Mouse (Mus musculus) MEL-GATA-1-ER (cell line): ENCODE data around the gene Pkm.

Source experiments
- DNase-seq: peaks from one replicate; pipeline ENCODE4 v3.0.0-alpha.2; 2012; ENCODE audit warnings: low read depth; ENCODE audit errors: extremely low read depth

The Pkm gene

DNA sequence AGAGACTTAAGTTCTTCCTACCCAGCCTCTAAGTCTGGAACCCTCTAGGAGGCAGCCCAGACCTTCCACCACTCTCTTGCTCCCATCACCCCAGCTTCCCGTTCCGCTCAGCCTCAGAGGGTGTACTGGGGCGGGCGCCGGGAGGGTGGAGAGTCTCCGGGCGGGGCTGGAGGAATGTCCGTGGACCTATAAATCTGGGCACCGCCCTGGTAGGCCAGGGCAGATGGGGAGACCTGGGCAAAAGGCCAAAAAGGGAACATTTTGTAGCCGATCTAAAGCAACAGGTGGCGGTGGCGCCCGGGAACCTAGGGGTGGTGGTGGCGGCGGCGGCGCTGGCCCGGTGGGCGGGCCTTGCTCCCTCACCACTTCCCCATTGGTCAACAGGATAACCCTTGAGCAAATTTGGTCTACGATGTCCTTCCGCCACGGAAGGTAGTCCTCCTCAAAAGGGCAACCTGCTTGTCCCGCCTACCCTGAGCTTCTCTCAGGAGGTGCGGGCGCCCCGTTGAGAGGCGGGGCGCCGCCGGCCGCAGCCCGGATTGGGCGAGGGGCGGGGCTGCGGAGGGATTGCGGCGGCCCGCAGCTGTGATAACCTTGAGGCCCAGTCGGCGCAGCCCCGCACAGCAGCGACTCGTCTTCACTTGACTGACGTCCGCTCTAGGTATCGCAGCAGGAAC lies at the start of gene Pkm:
Gene Pkm, plus strand, starts transcription at position 411 of the 677 bp plus-strand sequence.
- peak; percentile 99 for DNase-seq

DNA sequence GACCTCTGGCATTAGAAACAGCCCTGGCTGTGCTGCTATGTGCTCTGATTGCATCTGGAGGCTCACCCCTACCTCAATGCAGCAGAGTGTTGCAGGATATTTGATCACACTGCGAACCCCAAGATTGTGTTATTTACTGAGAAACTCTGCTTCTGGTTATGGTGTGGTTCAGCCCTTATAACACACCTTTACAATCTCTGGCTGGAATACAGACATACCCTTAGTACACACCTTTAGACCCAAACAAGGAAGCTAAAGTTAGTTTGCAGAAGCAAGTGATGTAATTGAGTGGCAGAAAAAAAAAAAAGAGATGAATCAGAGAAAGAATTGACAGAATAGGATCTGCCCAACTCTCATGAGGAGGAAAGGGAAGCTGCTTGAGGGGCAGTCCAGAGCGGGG lies 45.2 kb upstream of the Pkm start:
- no peak for DNase-seq

DNA sequence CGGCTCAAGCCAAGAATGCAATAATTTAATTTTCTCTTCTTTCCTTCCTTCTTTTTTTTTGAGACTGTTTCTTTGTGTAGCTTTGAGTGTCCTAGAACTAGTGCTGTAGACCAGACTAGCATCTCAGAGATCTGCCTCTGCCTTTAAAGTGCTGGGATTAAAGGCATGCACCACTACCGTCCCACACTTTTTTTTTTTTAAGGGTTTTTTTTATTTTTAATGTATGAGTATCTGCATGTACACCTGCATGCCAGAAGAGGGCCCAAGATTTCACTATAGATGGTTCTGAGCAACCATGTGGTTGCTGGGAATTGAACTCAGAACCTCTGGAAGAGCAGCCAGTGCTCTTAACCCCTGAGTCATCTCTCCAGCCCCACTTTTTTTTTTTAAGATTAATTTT lies 40.4 kb upstream of the Pkm start:
- DNase-seq, result no peak

DNA sequence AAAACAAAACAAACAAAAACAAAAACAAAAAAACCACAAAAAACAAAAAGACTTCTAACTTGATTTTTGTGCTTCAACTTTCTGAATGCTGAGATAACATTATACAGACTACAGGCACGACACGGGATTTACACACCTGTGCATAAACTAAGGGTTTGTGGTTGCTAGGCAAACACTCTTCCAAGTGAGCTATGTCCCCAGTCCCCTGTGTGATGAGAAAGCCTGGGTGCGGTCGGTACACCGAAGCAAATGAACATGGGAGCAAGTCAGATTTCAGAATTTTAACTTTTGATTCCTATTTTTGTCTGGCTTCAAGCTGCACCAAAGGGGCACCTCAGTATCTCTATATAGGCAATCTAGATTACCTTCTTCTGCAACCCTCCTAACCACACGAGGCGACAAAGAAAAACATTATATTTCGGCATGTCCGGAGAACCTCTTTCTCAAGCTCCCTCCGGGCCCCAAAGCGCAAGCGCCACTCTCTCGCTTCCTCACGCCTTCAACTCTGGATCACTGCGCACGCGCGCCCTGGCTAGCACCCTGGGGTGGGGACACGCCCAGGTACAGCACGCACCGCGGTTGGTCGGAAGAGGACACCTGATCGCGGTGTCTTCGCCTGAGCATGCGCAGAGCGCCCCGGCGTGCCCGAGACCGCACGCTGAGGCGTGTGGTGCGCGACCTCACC lies 39.4 kb upstream of the Pkm start, which contains the start of gene Parp6:
Gene Parp6, plus strand, starts transcription at position 663 of the 685 bp plus-strand sequence.
- DNase-seq, result peak; percentile 96

DNA sequence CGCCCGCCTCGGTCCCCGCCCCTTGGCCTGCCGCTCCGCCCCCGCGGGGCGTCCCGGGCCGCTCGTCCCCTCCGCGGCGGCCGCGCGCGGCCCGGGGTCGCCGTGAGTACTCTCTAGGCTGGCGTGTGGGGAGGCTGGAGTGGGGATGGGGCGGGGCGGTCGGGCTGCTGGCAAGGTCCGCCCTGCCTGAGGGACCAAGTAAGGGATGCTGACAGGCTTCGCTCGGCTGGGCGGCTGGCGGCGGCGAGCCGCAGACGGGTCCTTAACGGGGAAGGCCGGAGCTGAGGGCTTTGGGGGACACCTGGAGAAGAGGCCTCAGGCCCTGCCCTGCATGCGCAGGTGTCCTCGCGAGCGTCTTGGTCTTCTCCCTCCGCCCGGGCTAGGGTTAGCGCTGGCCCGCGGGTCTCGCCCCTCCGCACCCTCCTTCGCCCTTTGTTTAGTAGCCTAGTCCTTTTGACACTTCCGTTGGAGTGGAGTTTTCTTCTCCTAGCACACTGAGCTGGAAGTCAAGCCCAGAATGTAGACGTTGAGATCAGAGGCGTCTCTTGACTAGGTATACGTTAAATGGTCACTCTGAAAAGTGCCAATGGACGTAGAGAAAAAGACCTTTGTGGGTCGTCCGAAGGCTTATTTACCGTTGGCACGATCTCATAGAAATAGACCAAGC lies 38.7 kb upstream of the Pkm start:
- DNase-seq, result peak; percentile 33

DNA sequence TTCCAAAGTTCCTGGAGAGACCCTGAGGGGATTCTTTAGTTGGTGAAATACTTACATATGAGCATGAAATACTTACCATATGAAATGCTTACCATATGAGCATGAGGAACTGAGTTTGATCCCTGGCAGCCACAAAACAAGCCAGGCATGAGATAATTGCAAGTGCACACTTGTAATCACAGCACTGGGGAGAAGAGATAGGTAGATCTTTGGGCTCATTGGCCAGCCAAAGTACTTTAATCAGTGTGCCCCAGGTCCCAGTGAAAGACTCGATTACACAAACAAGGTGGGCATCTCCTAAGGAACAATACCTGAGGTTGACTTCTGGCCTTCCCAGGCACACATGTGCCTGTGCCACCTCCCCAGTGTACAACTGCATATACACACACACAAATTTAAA lies 17.8 kb upstream of the Pkm start:
- DNase-seq, result no peak

DNA sequence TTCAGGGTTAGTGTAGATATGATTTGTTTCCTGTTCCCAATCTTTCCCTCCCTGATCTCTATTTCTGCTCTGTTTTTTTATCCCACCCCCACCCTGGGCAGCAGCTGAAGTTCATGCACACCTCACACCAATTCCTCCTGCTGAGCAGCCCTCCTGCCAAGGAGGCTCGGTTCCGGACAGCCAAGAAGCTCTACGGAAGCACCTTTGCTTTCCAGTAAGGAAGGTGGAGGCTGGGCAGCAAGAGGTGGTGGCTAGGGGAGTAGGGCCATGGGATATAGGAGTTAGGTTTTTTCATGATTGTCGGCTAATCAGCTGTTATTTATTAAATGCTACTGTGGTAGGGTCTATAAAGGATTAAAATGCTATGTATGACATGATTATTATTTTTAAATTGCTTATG lies 16.2 kb upstream of the Pkm start:
- DNase-seq, result no peak

DNA sequence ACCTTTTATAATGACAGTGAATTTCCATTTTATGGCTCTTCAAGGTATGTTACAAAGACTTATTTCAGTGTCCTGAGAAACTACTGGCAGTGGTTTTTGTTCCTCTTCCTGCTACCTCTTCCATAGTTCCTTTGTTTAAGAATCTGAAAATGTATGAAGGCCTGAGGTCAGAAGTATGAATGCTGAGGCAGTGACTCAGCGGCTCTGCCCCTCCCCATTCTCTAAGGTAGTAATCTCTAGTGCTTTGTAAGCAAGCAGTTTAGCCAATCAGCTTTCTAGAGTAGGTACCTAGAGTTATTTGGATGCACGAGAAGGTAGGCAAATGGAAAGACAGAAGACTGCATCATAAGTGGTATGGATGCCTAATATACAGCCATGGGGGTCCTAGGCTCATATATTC lies 14.8 kb upstream of the Pkm start:
- no peak for DNase-seq

DNA sequence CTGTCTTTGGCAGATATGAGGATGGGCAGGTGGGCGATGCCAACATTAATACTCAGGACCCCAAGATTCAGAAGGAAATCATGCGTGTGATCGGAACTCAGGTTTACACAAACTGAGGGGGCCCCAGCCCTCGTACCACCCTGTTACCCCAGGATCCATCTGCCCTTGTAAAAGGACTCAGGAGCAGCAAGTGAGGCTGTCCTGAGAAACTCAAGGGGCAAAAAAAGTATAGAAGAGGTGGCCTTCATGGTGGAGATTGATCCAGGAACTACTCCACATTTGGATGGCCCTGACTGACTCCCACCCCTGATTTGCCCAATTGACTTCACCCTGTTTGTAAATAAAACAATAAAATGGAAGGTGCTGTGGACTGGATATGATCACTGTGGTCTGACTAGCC lies 6.3 kb upstream of the Pkm start:
- DNase-seq, result no peak

DNA sequence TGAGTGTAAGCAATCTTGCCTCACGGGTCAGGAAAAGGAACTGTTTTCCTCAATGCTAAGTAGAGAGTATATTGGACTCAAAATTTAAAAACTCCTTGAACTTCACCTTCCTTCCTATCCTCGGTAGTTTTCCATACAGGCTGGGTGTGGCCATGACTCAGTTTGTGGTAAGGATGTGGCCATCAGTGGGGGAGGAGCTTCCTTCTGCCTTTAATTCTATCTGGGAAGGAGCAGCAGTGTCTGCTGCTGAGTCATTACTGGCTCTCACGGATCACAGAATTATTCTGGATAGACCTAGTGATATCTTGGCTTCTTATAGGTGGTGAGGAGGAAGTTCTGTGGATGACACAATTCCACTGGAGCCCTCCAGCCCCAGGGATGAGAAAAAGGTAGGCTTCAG lies 2.8 kb upstream of the Pkm start:
- peak; percentile 89 for DNase-seq

DNA sequence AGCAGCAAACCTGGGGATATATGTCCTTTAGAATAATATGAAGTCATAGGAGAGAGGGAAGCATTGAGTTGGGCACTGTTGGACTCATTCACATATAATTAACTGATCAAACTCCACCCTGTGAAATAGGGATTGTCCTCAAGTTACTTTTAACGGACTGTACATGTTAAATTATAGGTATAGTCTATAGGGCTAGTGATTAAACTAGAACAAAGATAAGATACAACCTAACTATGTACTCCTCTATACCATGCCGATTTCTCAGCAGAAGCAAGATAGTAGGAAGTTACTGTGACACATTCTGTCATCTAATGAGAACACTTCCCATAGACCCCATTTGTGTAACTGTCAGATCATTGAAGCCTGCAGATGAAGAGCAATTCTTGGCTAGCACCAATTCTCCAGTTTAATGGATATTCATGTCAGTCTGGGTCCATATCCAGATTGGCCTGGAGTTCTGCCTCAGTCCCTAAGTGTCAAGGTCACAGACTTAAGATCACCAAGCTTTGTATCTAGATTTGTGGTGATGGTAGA lies 1.7 kb upstream of the Pkm start:
- DNase-seq, result no peak

DNA sequence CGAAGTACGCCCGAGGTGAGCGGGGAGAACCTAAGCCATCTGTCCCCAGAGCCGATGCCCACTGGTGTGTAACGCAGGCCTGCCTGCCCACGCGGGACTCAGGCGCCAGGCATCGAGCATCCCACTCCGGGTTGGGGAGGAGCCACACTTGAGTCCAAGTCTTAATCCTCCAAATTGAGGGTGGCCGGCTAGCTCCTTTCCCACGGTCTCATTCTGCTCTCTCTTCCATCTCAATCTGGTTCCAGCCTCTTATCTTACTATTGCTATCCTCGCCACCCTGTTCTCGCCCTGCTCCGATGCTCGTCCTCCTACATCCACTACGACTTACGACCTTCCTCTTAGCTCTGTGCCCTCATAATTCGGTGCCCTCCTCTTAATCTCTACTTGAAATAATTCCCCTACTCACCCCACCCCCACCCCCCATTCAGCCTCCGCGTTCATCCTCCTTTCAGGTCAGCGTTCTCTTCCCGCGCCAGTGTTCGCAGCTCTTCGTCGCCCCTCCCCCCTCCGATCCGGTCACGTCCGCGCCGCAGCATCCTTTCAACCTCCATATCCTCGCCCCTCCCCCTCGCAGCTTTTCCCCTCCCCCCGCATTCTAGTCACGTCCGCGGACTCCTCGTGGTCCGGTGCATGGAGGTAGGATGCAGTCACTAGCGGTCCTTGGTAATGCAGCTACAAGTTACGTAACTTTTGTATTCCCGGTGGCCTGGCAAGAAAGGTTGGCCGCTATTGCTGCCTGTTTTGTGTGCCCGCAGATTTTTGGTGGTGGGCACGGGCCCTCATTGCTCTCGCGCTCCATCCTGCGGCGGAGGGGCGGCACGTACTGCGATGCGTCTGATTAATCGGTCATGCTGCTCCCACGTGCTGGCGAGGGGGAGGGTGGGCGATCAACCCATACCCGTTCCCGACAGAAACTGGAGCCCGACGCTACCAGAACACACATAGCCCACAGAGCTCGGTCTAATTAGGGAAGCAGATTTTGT lies 758 bp downstream of the Pkm start:
- DNase-seq, result peak; percentile 62

DNA sequence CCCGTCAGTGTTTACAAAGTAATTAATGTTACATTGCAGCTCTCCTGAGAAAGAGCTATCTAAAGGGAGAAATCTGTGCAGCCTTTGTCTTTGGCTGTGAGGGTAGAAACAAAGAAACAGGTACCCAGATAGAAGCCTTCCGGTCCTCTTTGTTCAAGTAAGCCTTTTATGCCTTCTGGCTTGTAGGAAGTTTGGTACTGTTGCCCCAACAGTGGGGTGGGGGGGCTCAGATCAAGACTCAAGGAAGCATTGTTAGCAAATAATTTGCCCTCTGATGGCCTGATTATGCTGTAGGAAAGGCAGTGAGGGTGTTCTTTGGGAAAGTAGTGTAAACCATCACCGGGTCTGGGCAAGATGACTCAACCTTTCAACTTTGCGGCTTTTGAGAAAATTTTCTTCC lies 2.0 kb downstream of the Pkm start:
- no peak for DNase-seq

DNA sequence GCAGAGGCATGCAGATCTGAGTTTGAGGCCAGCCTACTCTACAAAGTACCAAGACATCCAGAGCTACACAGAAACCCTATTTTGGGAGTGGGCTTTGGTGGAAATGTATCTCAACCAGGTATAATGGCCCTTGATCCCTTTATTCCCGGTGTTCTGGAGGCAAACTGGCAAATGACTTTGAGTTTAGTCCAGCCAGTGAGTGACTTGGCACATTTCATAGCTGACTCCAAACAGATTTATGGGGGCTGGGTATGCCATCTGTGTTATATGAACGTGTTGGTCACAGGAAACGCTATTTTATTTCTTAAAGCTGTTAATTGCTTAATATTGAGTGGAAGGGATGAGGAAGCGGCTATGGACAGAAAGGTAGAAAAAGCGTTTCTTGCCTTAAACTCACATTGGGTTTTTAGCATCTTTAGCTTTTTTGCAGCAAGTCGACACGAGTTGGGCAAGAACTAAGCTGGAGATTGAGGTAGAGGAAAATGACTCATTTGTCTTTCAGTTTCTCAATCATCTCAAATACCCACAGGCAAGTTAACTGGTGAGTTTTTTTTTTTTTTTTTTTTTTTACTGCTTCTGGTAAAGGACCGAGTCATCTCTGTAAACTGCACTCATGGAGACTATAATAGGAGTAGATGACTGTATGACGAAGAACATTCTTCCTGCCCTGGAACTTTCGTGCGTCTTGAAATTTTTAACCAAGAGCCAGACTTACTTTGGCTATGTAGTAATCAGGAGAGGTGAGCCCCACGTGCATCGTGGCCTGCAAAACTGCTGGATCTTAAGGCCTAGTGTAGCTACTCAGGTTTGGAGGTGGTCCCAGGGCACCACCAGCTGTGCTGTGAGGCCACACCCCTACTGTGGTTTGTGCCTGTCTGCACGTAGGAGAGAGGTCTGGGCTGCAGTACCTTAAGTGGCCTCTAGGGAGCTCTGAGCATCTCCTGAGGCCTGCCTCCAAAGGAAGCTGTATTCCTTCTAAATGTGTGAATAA lies 3.2 kb downstream of the Pkm start:
- peak; percentile 91 for DNase-seq

DNA sequence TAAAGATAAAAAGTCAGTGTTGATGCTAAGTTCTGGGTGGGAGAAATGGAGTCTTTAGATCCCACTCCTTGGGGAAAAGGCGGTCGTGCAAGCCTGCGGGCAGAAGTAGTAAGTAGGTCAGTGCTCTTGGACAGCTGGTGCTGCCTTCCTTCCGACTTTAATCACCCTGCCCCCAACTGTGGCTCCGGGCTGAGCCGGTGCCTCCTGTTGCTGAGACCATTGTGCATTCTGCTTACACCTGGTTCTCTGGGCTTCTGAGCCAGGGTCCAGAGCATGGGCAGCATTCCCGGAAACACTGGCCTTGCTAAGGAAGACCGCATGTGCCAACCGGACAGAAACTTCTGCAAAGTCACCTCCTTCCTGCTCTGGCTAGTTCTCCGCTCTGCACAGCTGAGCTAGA lies 4.3 kb downstream of the Pkm start:
- DNase-seq, result no peak

DNA sequence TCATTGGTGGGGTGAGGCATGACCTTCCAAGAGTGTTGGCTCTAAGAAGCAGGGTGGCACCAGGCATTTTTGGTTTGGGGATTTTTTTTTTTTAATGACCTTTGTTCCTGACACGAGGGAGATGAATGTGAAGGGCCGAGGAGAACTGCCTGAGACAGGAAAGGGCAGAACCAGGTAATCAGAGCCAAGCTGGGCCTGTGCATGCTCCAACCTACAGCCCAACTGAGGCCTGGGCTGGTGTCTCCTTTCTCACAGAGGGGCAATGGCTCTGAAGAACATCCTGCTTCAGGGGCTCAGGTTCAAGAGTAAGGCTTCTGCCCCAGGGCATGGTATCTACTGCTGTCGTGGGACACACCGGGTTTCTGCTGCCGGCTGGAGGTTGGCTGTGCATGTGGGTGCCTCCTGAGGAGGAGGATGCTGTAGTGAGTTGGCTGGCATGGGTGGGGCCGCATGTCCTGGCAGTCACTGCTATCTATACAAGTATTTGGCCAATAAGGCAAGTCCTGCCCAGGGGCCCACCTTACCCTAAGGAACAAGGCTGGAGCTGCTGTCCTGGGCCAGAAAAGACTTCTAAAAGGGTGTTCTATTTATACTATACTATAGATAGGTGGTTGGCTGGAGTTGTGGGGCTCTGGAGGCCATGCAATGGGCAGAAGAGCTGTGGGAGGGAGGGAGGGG lies 5.3 kb downstream of the Pkm start:
- DNase-seq, result no peak

DNA sequence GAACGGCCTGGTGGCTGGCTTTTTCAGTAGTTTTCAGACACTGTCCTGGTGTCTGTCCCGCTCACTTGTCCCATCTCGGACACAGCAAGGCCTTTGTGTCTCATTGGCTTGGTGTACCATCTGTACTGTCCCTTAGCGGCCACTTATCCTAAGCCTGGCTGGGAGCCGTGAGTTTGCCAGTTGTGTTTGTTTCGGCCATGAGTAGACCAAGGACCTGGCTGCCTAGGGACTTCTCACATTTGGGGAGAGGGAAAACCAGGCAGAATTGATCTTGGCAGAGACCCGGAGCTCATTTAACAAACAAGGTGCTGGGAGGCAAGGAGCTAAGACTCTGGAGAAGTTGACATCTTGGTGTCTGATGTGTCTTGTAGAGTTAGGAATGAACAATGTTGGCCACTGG lies 7.1 kb downstream of the Pkm start:
- no peak for DNase-seq

DNA sequence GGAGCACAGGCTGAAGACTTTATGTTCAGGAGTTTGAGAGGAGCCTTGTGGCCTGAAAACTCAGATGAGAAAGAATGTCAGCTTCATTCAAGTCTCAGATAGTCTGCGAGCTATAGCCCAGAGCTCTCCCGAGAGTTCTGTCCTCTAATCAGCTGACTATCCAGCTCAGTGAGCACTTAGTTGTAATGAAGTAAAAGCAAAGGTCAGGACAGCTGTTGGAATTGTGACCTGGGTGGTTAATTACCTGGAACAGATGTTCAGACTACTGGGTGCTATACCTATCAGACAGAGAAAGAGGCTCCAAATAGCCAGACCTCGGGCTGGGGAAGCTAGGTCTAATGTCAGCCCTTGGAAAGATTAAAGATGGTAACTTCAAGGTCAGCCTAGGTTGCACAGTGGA lies 7.8 kb downstream of the Pkm start:
- DNase-seq, result no peak

DNA sequence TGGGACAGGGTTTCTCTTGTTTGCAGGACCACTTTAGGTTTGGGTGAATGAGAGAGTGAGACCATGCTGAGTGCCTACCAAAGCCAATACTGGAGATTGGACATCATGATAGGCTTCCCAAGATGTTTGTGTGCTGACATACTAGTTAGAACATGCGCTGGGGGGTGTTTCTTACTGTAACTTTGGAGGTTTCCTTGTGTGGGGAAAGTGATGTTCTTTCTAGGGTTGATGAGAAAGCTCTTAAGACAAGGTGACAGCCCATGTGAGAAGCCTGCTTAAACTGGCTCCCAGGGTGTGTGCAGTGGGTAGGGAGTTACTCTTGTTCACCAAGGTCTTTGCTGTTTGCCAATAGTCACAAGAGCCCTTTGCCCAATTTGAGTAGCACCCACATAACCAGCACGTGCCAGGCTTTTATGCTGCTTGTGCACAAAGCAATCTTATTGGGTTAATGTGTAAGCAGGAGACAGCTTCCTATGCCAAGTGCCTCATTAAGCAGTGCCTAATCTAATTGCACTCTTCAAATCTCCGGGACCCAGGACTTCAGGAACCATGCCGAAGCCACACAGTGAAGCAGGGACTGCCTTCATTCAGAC lies 8.6 kb downstream of the Pkm start:
- no peak for DNase-seq
